Mouse (Mus musculus): ENCODE data around the gene Lamb3.

Gene Lamb3

GRCm38 (mm10) chr1:193382841-193383462 is 175.5 kb downstream of the Lamb3 start:
- DNase-seq (ENCODE audit: low read depth, low spot score) = no peak

DNA sequence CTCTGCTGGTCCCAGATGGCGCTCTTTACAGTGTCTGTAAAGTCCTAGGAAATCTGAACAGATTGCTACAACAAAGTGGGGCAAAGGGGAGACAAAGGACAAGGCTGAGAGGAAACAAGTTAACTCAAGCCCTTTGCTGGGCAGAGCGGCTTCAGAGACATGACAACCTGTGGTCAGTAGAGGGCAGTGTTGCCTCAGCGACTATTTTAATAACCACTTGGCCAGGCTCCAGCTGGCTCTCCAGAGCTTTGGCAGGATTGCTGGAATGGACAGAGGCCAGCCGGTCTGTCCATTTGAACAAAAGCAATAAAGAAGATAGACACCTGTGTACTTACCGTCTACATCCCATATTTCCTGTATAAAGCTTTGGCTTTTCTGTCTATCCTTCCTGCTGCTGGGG is 178.6 kb downstream of the Lamb3 start:
- DNase-seq (ENCODE audit: low read depth, low spot score) = no peak

DNA sequence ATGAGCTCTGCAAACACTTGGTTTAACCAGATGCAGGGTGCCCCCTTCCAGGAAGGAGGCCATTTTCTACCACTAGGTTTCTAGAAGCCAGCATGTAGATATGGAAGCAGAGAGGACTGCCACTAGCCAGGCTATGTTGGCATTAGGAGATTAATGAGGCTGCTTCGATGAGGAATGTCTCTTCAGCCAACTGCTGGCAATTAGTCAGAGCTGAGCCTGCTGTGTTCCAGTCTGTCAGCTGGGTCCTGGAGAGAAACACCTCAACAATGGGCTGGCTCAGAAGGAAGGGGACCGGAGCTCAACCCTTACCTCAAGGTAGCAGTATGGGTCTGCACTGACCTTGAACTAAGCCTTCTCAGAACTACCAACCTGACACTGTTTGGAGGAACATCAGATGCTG is 179.7 kb downstream of the Lamb3 start:
- no peak for DNase-seq (ENCODE audit: low read depth, low spot score)

DNA sequence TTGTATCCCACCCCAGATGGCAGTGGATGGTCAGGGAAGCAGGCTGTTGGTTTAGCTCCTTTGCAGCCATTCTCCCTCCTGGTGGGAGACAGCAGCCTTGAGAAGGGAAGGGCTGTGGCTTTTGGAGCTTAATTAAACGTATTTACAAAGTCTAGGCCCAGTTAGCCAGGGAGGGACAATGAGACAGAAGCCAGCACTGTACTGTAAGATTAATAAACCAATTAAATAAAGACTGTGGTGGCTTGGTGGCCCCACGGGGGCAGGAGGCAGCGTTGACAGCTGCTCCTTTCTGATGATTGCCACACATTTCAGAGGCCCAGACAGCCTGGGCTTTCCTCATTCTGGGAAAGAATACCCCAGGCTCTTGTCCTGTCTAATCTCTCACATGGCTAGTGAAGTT is 182.0 kb downstream of the Lamb3 start:
- DNase-seq (ENCODE audit: low read depth, low spot score) = no peak

GRCm38 (mm10) chr1:193390004-193390403 is 182.5 kb downstream of the Lamb3 start:
- DNase-seq (ENCODE audit: low read depth, low spot score) = no peak

GRCm38 (mm10) chr1:193392266-193392665 is 184.8 kb downstream of the Lamb3 start:
- DNase-seq (ENCODE audit: low read depth, low spot score) = no peak

Measured in c-Kit-negative CD71-positive TER-119-positive erythroid progenitor cells, embryonic 14.5 days (primary cell).